Comparison of ENCODE assay signal across 15 mouse cellular contexts in genomic region chr7:29233745-29234144, GRCm38 (mm10). TPM values are rescaled to one million over a fixed set of nuclear protein-coding genes. Genes with fewer than 3 reads are reported as not detected.
DNase-seq lines count a peak whose midpoint lies in the region; ATAC-seq and TF ChIP-seq lines count a peak whose summit lies in the region.
"Had no signal": no experiment of that assay in that cellular context is flagged by ENCODE, and none has a peak within 500 bp of the region (broad histone marks: within the 10 kb centered on the region; RNA-seq: fewer than 3 reads in every experiment).

No protein-coding gene starts in this region.

- no peak for DNase-seq in gastrocnemius, adult 2 months
- no peak for DNase-seq in gastrocnemius, postnatal 4 days (ENCODE audit: low spot score in 2 of 2)
- peak; percentile 87 for DNase-seq in MEL (ENCODE audit: low read depth, low spot score)
- peak; percentile 46 for DNase-seq in lung, postnatal 14 days
- DNase-seq in urinary bladder, postnatal 36 days (ENCODE audit: low spot score in 2 of 2), result no peak
- DNase-seq in left cerebral cortex, adult 11 months (ENCODE audit: low spot score), result no peak
- DNase-seq in spleen, adult 12 weeks (ENCODE audit: low spot score), result no peak
- DNase-seq: B cell, adult 2 months; kidney, postnatal 10 days; spleen, adult 18-20 months; thymus, postnatal 25 days had no signal

- H3K4me1 ChIP-seq in MEL (ENCODE audit: control insufficient read depth in 1 of 2, insufficient read depth in 2 of 2, low read length in 2 of 2), result peaks cover 7 to 16% of the 10 kb centered on the region in 2 experiments
- H3K4me1 ChIP-seq in heart, embryonic 12.5 days (replicated peaks), result peaks cover 21% of the 10 kb centered on the region

- WGBS in heart, embryonic 12.5 days, result 29% methylated on average over 6 of the region's 6 CpGs

- TF ChIP-seq RAD21 in MEL (IDR thresholded peaks at IDR 0.05; ENCODE audit: low read depth, low read length), result no peak

- H3K27ac ChIP-seq in gastrocnemius, adult 2 months, result peak overlapping the region; percentile 87; the same call in 1 of the 2 replicates
- H3K27ac ChIP-seq in MEL (ENCODE audit: control insufficient read depth, low read depth, low read length), result no peak overlapping the region
- H3K27ac ChIP-seq in heart, embryonic 12.5 days (ENCODE audit: poor library complexity, severe bottlenecking), result peak overlapping the region; percentile 78
- H3K27ac ChIP-seq: hindbrain, embryonic 15.5 days; neural tube, embryonic 15.5 days had no signal

- TF ChIP-seq EP300 in MEL (IDR thresholded peaks at IDR 0.05; ENCODE audit: low read depth in 1 of 2, low read length in 2 of 2), result peak; percentile 32 to 61

- no peak overlapping the region for H3K9ac ChIP-seq in MEL (ENCODE audit: control insufficient read depth, low read depth, low read length, poor library complexity, severe bottlenecking)
- H3K9ac ChIP-seq in heart, embryonic 12.5 days, result no peak overlapping the region
- H3K9ac ChIP-seq: hindbrain, embryonic 15.5 days; neural tube, embryonic 15.5 days had no signal

- no peak for ATAC-seq in heart, embryonic 12.5 days (ENCODE audit: insufficient number of reproducible peaks, low FRiP score)

- peak overlapping the region; percentile 6; the same call in 1 of the 2 replicates for H3K4me2 ChIP-seq in heart, embryonic 12.5 days
- H3K4me2 ChIP-seq: hindbrain, embryonic 15.5 days; neural tube, embryonic 15.5 days had no signal

- no peak overlapping the region for H3K4me3 ChIP-seq in gastrocnemius, adult 2 months
- H3K4me3 ChIP-seq in MEL (ENCODE audit: control insufficient read depth in 1 of 2, insufficient read depth in 1 of 2, low read depth in 2 of 2, low read length in 2 of 2), result peak overlapping the region in 1 of 2 experiments; percentile 26; a peak in 1 of 4 replicates
- no peak overlapping the region for H3K4me3 ChIP-seq in heart, embryonic 12.5 days
- H3K4me3 ChIP-seq: hindbrain, embryonic 15.5 days; neural tube, embryonic 15.5 days had no signal

- intact Hi-C loops in gastrocnemius, adult 2 months (cut with DNase I), result loop anchor here (2.0 kb wide), 1 partner anchor 53 kb away; the partner anchor contains the start of gene Psmd8

- no peaks in the 10 kb centered on the region for H3K27me3 ChIP-seq in MEL (ENCODE audit: control insufficient read depth in 1 of 2, insufficient read depth in 2 of 2, low read length in 2 of 2)
- peaks cover 19% of the 10 kb centered on the region for H3K27me3 ChIP-seq in heart, embryonic 12.5 days (replicated peaks)

- no peak for TF ChIP-seq POLR2A in MEL (IDR thresholded peaks at IDR 0.05; ENCODE audit: control insufficient read depth in 1 of 2, insufficient read depth in 1 of 2, low read depth in 1 of 2, low read length in 2 of 2, poor library complexity in 1 of 2)

- no peak for TF ChIP-seq CTCF in gastrocnemius, adult 2 months (IDR thresholded peaks at IDR 0.05)
- TF ChIP-seq CTCF in MEL (IDR thresholded peaks at IDR 0.05 in 2 of 3, conservative IDR thresholded peaks at IDR 0.05 in 1 of 3; ENCODE audit: control insufficient read depth in 1 of 3, insufficient read depth in 1 of 3, low read depth in 2 of 3, low read length in 3 of 3, poor library complexity in 1 of 3, severe bottlenecking in 1 of 3), result no peak

- no peaks in the 10 kb centered on the region for H3K9me3 ChIP-seq in MEL (replicated peaks; ENCODE audit: insufficient read depth, low read length)
- H3K9me3 ChIP-seq in heart, embryonic 12.5 days (replicated peaks), result no peaks in the 10 kb centered on the region
- H3K9me3 ChIP-seq: hindbrain, embryonic 15.5 days; neural tube, embryonic 15.5 days had no signal

- no peaks in the 10 kb centered on the region; the same call in 1 of the 2 replicates for H3K79me2 ChIP-seq in MEL (ENCODE audit: control insufficient read depth, insufficient read depth, low read length, poor library complexity)

- H3K36me3 ChIP-seq in MEL (ENCODE audit: control insufficient read depth in 1 of 2, insufficient read depth in 2 of 2, low read length in 2 of 2), result peaks cover 0 to 8% of the 10 kb centered on the region in 2 experiments; a peak in 2 of 4 replicates
- H3K36me3 ChIP-seq in heart, embryonic 12.5 days, result no peaks in the 10 kb centered on the region
- H3K36me3 ChIP-seq: hindbrain, embryonic 15.5 days; neural tube, embryonic 15.5 days had no signal

TF ChIP-seq in MEL, 35 proteins besides CTCF, POLR2A, EP300 and RAD21:
- TF ChIP-seq SIN3A (IDR thresholded peaks at IDR 0.05; ENCODE audit: low read length) (peak; percentile 66), TAL1 (IDR thresholded peaks at IDR 0.05; ENCODE audit: low read length) (peak; percentile 32; the same call in 1 of the 2 replicates), GATA1 (IDR thresholded peaks at IDR 0.05; ENCODE audit: low read depth, low read length) (peak; percentile 79), ETS1 (IDR thresholded peaks at IDR 0.05; ENCODE audit: low read depth, low read length) (peak; percentile 94), RCOR1 (IDR thresholded peaks at IDR 0.05; ENCODE audit: low read depth, low read length) (peak; percentile 66), BHLHE40 (IDR thresholded peaks at IDR 0.05; ENCODE audit: borderline replicate concordance, low read depth, low read length) (peak; percentile 56; the same call in 1 of the 2 replicates), MEF2A (IDR thresholded peaks at IDR 0.05; ENCODE audit: extremely low read depth, insufficient replicate concordance, low read depth, low read length, poor library complexity, severe bottlenecking) (peak; percentile 96), MAFK (IDR thresholded peaks at IDR 0.05; ENCODE audit: borderline replicate concordance, low read depth, low read length) (peak; percentile 60; the same call in 1 of the 2 replicates), TCF12 (IDR thresholded peaks at IDR 0.05; ENCODE audit: low read depth, low read length) (peak; percentile 44; the same call in 1 of the 2 replicates), TBP (IDR thresholded peaks at IDR 0.05; ENCODE audit: low read depth, low read length) (no peak), JUND (IDR thresholded peaks at IDR 0.05; ENCODE audit: low read depth, low read length) (no peak)

RNA-seq across cellular contexts. Expression of gene Kcnk6, which starts 1.4 kb away (rescaled TPM):
- 1 to 10 TPM in 1 of 2 experiments, under 1 TPM in 1; 0.61 to 1.4 TPM for total RNA-seq in gastrocnemius, adult 2 months (2021)
- total RNA-seq in gastrocnemius, postnatal 4 days (2021), result 1 to 10 TPM; 4.7 to 5.9 TPM
- total RNA-seq in MEL (2012; rRNA removed), result 1.4 and 2.0 TPM in 2 replicates
- polyA plus RNA-seq in MEL (2012; ENCODE audit: insufficient read depth in 1 of 2, insufficient read length in 2 of 2, low read depth in 1 of 2, low replicate concordance in 2 of 2, missing spikeins in 1 of 2), result 1 to 10 TPM in 1 of 2 experiments, not detected in 1; 5.2 TPM
- polyA plus RNA-seq in heart, embryonic 12.5 days (2016; fragmentation: Nextera tagmentation; extraction: Ambion mirVana), result 3.4 and 4.3 TPM in 2 replicates

RNA-seq across cellular contexts. Expression of gene Yif1b, which starts 4.4 kb away (rescaled TPM):
- 10 to 100 TPM; 35.9 to 46.6 TPM for total RNA-seq in gastrocnemius, adult 2 months (2021)
- 10 to 100 TPM; 57.3 to 58.5 TPM for total RNA-seq in gastrocnemius, postnatal 4 days (2021)
- 88.6 and 94.8 TPM in 2 replicates for total RNA-seq in MEL (2012; rRNA removed)
- polyA plus RNA-seq in MEL (2012; ENCODE audit: insufficient read depth in 1 of 2, insufficient read length in 2 of 2, low read depth in 1 of 2, low replicate concordance in 2 of 2, missing spikeins in 1 of 2), result 100 to 1,000 TPM in 1 of 2 experiments, not detected in 1; 143 TPM
- polyA plus RNA-seq in heart, embryonic 12.5 days (2016; fragmentation: Nextera tagmentation; extraction: Ambion mirVana), result 99.4 and 104 TPM in 2 replicates

RNA-seq across cellular contexts. Expression of gene 2200002D01Rik, which starts 14.5 kb away (rescaled TPM):
- total RNA-seq in gastrocnemius, adult 2 months (2021), result under 1 TPM; 0.64 to 0.81 TPM
- total RNA-seq in gastrocnemius, postnatal 4 days (2021), result 1 to 10 TPM in 1 of 2 experiments, under 1 TPM in 1; 0.81 to 1.9 TPM
- 3.8 and 5.4 TPM in 2 replicates for total RNA-seq in MEL (2012; rRNA removed)
- polyA plus RNA-seq in MEL (2012; ENCODE audit: insufficient read depth in 1 of 2, insufficient read length in 2 of 2, low read depth in 1 of 2, low replicate concordance in 2 of 2, missing spikeins in 1 of 2), result under 1 TPM in 1 of 2 experiments, not detected in 1; 0.85 TPM
- 9.2 and 11.7 TPM in 2 replicates for polyA plus RNA-seq in heart, embryonic 12.5 days (2016; fragmentation: Nextera tagmentation; extraction: Ambion mirVana)
- total RNA-seq: left cerebral cortex, postnatal 25 days had no signal

RNA-seq across cellular contexts. Expression of gene Catsperg1, which starts 19.9 kb away (rescaled TPM):
- total RNA-seq in gastrocnemius, adult 2 months (2021), result under 1 TPM; 0.08 to 0.23 TPM
- 1 to 10 TPM in 1 of 2 experiments, under 1 TPM in 1; 0.41 to 1.6 TPM for total RNA-seq in gastrocnemius, postnatal 4 days (2021)
- 0.20 and 0.23 TPM in 2 replicates for total RNA-seq in MEL (2012; rRNA removed)
- polyA plus RNA-seq in MEL (2012; ENCODE audit: insufficient read depth in 1 of 2, insufficient read length in 2 of 2, low read depth in 1 of 2, low replicate concordance in 2 of 2, missing spikeins in 1 of 2), result under 1 TPM in 1 of 2 experiments, not detected in 1; 0.31 TPM
- 0.38 and 0.44 TPM in 2 replicates for polyA plus RNA-seq in heart, embryonic 12.5 days (2016; fragmentation: Nextera tagmentation; extraction: Ambion mirVana)

RNA-seq across cellular contexts. Expression of gene Spint2, which starts 48.0 kb away (rescaled TPM):
- 1 to 10 TPM; 4.7 to 6.0 TPM for total RNA-seq in gastrocnemius, adult 2 months (2021)
- 1 to 10 TPM; 7.3 to 9.6 TPM for total RNA-seq in gastrocnemius, postnatal 4 days (2021)
- 71.9 and 78.1 TPM in 2 replicates for total RNA-seq in MEL (2012; rRNA removed)
- 100 to 1,000 TPM in 1 of 2 experiments, not detected in 1; 131 TPM for polyA plus RNA-seq in MEL (2012; ENCODE audit: insufficient read depth in 1 of 2, insufficient read length in 2 of 2, low read depth in 1 of 2, low replicate concordance in 2 of 2, missing spikeins in 1 of 2)
- 87.7 and 90.4 TPM in 2 replicates for polyA plus RNA-seq in heart, embryonic 12.5 days (2016; fragmentation: Nextera tagmentation; extraction: Ambion mirVana)

Comparison
In these comparisons a context has a peak if more than half of its experiments do, and no peak if none do; other contexts are left out.
1. DNase-seq: peak in MEL (single experiment) and lung, postnatal 14 days (single experiment); none in gastrocnemius, adult 2 months (single experiment), gastrocnemius, postnatal 4 days (0 of 2), urinary bladder, postnatal 36 days (0 of 2), left cerebral cortex, adult 11 months (single experiment) and spleen, adult 12 weeks (single experiment).